Mouse (Mus musculus) gastrocnemius, postnatal 10 days (tissue): ENCODE results near the gene Gm12830. TPM values are rescaled to one million over a fixed set of nuclear protein-coding genes. Genes with fewer than 3 reads are reported as not detected.

ENCODE experiments used
- DNase-seq: peaks from one replicate; pipeline ENCODE4 v3.0.0; 2021; ENCODE audit warnings: mixed read lengths
- long read RNA-seq, 2 experiments: library from polyadenylated mRNA; stranded (forward); transcript quantifications; one replicate each; pipeline ENCODE4 v2.0.0; 2021
- total RNA-seq, 2 experiments: library from RNA; stranded (reverse); gene quantifications; 2 replicates each; pipeline ENCODE4 v1.2.3; 2021

Gene Gm12830
- total RNA-seq, result not detected
- long read RNA-seq, experiment 1, result 0 reads
- long read RNA-seq, experiment 2, result 0 reads

GRCm38 (mm10) chr4:114821567-114822192 lies at the start of gene Gm12830:
Gene Gm12830, plus strand, starts transcription at chr4:114821722.
- DNase-seq, result peak; percentile 50

GRCm38 (mm10) chr4:114773316-114773715 lies 48.2 kb upstream of the Gm12830 start:
- DNase-seq, result no peak

GRCm38 (mm10) chr4:114777625-114778202 lies 43.8 kb upstream of the Gm12830 start:
- peak; percentile 4 for DNase-seq

- DNase-seq, result peak; percentile 1
Measured at GRCm38 (mm10) chr4:114778716-114779474, 42.6 kb upstream of the Gm12830 start.

GRCm38 (mm10) chr4:114779475-114779757 lies 42.1 kb upstream of the Gm12830 start:
- peak; percentile 1 for DNase-seq

GRCm38 (mm10) chr4:114779758-114780546 lies 41.6 kb upstream of the Gm12830 start:
- DNase-seq, result peak; percentile 5

- no peak for DNase-seq
Measured at GRCm38 (mm10) chr4:114782851-114783250, 38.7 kb upstream of the Gm12830 start.

GRCm38 (mm10) chr4:114784735-114785134 lies 36.8 kb upstream of the Gm12830 start:
- DNase-seq, result no peak

- no peak for DNase-seq
Measured at GRCm38 (mm10) chr4:114788856-114789255, 32.7 kb upstream of the Gm12830 start.

GRCm38 (mm10) chr4:114791650-114792049 lies 29.9 kb upstream of the Gm12830 start:
- no peak for DNase-seq

- DNase-seq, result no peak
Measured at GRCm38 (mm10) chr4:114793836-114794235, 27.7 kb upstream of the Gm12830 start.

- no peak for DNase-seq
Measured at GRCm38 (mm10) chr4:114797254-114797914, 24.1 kb upstream of the Gm12830 start.

GRCm38 (mm10) chr4:114798041-114798624 lies 23.4 kb upstream of the Gm12830 start:
- DNase-seq, result no peak

GRCm38 (mm10) chr4:114804096-114804495 lies 17.4 kb upstream of the Gm12830 start:
- DNase-seq, result no peak

GRCm38 (mm10) chr4:114818963-114819702 lies 2.4 kb upstream of the Gm12830 start:
- no peak for DNase-seq

- no peak for DNase-seq
Measured at GRCm38 (mm10) chr4:114834770-114835581, 13.5 kb downstream of the Gm12830 start.

GRCm38 (mm10) chr4:114841336-114841920 lies 19.9 kb downstream of the Gm12830 start:
- DNase-seq, result no peak

- no peak for DNase-seq
Measured at GRCm38 (mm10) chr4:114842376-114842960, 20.9 kb downstream of the Gm12830 start.

GRCm38 (mm10) chr4:114843097-114843721 lies 21.7 kb downstream of the Gm12830 start:
- peak; percentile 14 for DNase-seq
